Mouse (Mus musculus) left cerebral cortex, adult 2 months (tissue): ENCODE data around the gene Sgms2. TPM values are rescaled to one million over a fixed set of nuclear protein-coding genes. Genes with fewer than 3 reads are reported as not detected.

Experiments
- DNase-seq, 2 experiments: peaks; one replicate each; pipeline ENCODE4 v3.0.0; 2021 to 2022; ENCODE audit warnings: low spot score in 2 of 2, mixed read lengths in 1 of 2; ENCODE audit errors: extremely low spot score in 1 of 2
- H3K27ac ChIP-seq: fragments of 200-600 bp; 2 replicates; pipeline ENCODE4 v1.8.1; 2022
- H3K4me3 ChIP-seq: fragments of 200-600 bp; 2 replicates; pipeline ENCODE4 v1.8.1; 2022
- CTCF ChIP-seq: fragments of 200-600 bp; IDR thresholded peaks from 2 replicates; pipeline ENCODE4 v1.8.1; 2022; ENCODE audit warnings: antibody characterized with exemption, mild to moderate bottlenecking, moderate library complexity
- intact Hi-C: fragments of 180-260 bp; cut with DNase I; formaldehyde crosslinking; loops from one replicate; pipeline ENCODE4 v1.15.1; 2025
- total RNA-seq, 2 experiments: library from RNA; stranded (reverse); gene quantifications; 2 replicates each; pipeline ENCODE4 v1.2.3; 2021

Gene Sgms2
- total RNA-seq, 2 experiments from 2014 or later: 2.3 to 3.6 TPM

GRCm38 (mm10) chr3:131481976-131482712 is 9.1 kb downstream of the Sgms2 start:
- no peak overlapping the region for H3K4me3 ChIP-seq
- no peak for TF ChIP-seq CTCF
- no peak for DNase-seq
- H3K27ac ChIP-seq: no peak overlapping the region
- intact Hi-C loops: no loop called here

GRCm38 (mm10) chr3:131480659-131481058 is 10.6 kb downstream of the Sgms2 start:
- H3K27ac ChIP-seq: no peak overlapping the region
- no peak overlapping the region for H3K4me3 ChIP-seq
- peak; percentile 36 for TF ChIP-seq CTCF
- intact Hi-C loops: no loop called here
- no peak for DNase-seq

GRCm38 (mm10) chr3:131479415-131479814 is 11.8 kb downstream of the Sgms2 start:
- no peak for DNase-seq
- H3K4me3 ChIP-seq: no peak overlapping the region
- intact Hi-C loops: no loop called here
- no peak for TF ChIP-seq CTCF
- H3K27ac ChIP-seq: no peak overlapping the region

- Histone ChIP-seq H3K27ac (no peak overlapping the region), H3K4me3 (no peak overlapping the region)
- DNase-seq: no peak
- no peak for TF ChIP-seq CTCF
- intact Hi-C loops: no loop called here
Measured at GRCm38 (mm10) chr3:131476002-131476401, 15.2 kb downstream of the Sgms2 start.

- Histone ChIP-seq H3K4me3 (no peak overlapping the region), H3K27ac (no peak overlapping the region)
- intact Hi-C loops: no loop called here
- no peak for DNase-seq
- TF ChIP-seq CTCF: no peak
Measured at GRCm38 (mm10) chr3:131474526-131474925, 16.7 kb downstream of the Sgms2 start.

- Histone ChIP-seq H3K4me3 (no peak overlapping the region), H3K27ac (no peak overlapping the region)
- intact Hi-C loops: no loop called here
- DNase-seq: no peak
- no peak for TF ChIP-seq CTCF
Measured at GRCm38 (mm10) chr3:131473496-131473895, 17.7 kb downstream of the Sgms2 start.

- intact Hi-C loops: no loop called here
- TF ChIP-seq CTCF: peak; percentile 35
- DNase-seq: no peak
- H3K27ac ChIP-seq: no peak overlapping the region
- no peak overlapping the region for H3K4me3 ChIP-seq
Measured at GRCm38 (mm10) chr3:131471836-131472235, 19.4 kb downstream of the Sgms2 start.

- Histone ChIP-seq H3K4me3 (no peak overlapping the region), H3K27ac (no peak overlapping the region)
- no peak for TF ChIP-seq CTCF
- no peak for DNase-seq
- intact Hi-C loops: no loop called here
Measured at GRCm38 (mm10) chr3:131471435-131471834, 19.8 kb downstream of the Sgms2 start.

GRCm38 (mm10) chr3:131470837-131471236 is 20.4 kb downstream of the Sgms2 start:
- intact Hi-C loops: no loop called here
- TF ChIP-seq CTCF: no peak
- Histone ChIP-seq H3K27ac (no peak overlapping the region), H3K4me3 (no peak overlapping the region)
- no peak for DNase-seq

GRCm38 (mm10) chr3:131469636-131470035 is 21.6 kb downstream of the Sgms2 start:
- TF ChIP-seq CTCF: no peak
- Histone ChIP-seq H3K4me3 (no peak overlapping the region), H3K27ac (peak overlapping the region; percentile 50; the same call in 1 of the 2 replicates)
- intact Hi-C loops: no loop called here
- no peak for DNase-seq

GRCm38 (mm10) chr3:131466371-131466770 is 24.8 kb downstream of the Sgms2 start:
- DNase-seq: no peak
- Histone ChIP-seq H3K4me3 (no peak overlapping the region), H3K27ac (no peak overlapping the region)
- intact Hi-C loops: no loop called here
- TF ChIP-seq CTCF: no peak

- TF ChIP-seq CTCF: no peak
- intact Hi-C loops: no loop called here
- H3K27ac ChIP-seq: no peak overlapping the region
- H3K4me3 ChIP-seq: no peak overlapping the region
- DNase-seq: no peak
Measured at GRCm38 (mm10) chr3:131465536-131466260, 25.5 kb downstream of the Sgms2 start.
